Mouse (Mus musculus) spleen, postnatal 14 days (tissue): ENCODE data around the gene Sgsm2.
A peak's percentile ranks its signal among the peaks of the same experiment; 100 is the strongest.

Experiments
- DNase-seq, 2 experiments: peaks; one replicate each; pipeline ENCODE4 v3.0.0; 2021 to 2022; ENCODE audit warnings: low spot score in 2 of 2

Gene Sgsm2

DNA sequence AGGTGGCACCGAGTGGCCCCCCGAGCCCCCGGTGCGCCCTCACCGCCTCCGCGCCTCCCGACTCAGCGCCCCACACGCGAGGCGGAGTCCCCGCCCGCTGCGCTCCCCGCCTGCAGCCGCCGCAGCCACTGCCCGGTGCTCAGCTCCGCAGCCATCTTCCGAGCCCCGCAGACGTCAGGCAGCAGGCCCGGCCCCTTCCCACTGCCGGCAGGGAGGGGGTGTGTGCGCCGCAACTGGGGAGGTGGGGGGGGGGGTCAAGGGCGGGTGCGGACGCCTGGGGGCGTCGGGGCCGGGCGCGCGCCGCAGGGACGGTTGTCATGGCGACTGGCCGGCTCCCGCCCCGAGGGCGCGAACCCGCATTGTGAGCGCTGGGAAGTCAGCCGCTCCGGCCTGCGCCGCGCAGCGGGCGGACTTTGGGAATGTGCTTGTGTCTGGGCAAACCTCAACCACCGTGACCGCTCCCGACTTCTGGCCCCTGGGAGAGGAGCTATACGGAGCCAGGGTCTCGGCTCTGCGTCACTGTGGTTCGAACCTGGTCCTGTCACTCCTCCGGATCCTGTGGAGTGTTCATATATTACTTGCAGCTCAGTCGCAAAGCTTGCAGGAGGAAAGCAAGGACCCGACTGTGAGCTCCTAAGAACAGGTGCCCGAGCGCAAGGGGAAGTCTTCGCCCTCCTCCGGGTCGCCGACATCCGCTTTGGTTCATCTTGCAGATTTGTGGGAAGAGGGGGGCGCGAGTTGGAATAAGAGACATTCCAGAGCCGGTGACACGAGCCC, at the start of gene Sgsm2:
Sgsm2 (minus strand) TSS at position 160 of the 777 bp plus-strand sequence.
- peak; percentile 35 to 41 for DNase-seq

DNA sequence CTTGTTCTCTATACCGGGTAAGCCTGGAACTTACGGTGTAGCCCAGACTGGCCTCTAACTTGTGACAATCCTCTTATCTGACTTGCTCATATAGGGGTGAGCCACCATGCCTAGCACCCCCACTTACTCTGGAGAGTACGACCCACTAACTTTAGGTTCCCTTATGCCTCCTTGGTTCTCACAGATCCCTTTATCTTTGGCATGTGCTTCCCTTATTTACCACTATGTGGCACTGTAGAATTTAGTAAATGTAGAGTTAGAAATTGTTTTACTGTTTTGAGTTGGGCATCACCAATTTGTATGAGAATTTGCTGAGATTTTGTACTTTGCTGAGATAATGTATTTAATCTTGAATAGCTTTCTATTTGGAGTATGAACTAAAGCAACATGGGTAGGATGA, 49.5 kb upstream of the Sgsm2 start:
- no peak for DNase-seq

DNA sequence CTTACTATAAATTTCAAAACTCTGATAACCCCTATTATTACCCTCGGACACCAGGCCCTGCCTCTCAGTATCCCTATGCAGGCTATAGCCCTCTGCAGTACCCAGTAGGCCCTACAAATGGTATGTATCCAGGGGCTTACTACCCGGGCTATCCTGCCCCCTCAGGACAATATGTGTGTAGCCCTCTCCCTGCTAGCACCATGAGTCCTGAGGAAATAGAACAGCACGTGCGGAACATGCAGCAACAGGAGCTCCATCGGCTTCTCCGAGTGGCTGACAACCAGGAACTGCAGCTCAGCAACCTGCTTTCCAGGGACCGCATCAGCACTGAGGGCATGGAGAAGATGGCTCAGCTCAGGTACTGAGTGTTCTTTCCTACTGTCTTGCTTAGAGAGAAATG, 33.5 kb upstream of the Sgsm2 start:
- no peak for DNase-seq

DNA sequence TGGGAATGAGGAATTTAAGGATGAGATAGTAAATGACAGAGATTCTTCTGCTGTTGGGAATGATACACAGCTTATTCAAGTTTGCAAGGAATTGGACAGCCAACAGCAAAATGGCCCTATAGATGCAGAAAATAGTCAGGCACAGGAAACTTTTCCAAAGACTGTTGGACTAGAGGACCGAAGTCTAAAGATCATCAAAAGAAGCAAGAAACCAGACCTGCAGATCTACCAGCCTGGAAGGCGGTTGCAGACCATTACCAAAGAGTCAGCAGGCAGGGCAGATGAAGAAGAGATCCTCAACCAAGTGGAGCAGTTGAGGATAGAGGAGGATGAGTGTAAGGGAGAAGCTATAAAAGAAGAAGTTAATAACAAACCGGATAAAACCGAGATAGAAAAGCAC, 32.3 kb upstream of the Sgsm2 start:
- DNase-seq = no peak

DNA sequence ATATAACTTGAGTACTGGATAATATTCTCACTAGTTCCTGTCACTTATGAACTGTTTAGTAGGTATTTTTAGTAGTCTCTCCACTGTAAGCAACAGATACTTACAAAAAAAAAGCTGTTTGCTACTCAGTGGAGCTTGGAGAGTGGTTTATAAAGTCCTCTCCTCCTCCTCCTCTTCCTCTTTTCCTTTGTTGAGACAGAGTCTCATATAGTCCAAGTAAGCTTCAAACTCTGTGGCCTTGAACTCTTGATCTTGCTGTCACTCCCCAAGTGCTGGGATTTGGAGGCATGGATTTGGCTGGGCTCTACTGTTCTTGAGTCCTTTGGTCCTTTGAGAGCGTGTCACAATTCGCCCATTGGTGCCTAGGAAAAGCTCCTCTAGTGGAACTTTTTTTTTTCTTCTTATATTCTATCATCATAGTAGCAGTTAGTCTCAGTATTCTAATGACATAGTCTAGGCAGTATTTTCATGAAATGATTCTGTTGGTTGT, 30.4 kb upstream of the Sgsm2 start:
- no peak for DNase-seq

DNA sequence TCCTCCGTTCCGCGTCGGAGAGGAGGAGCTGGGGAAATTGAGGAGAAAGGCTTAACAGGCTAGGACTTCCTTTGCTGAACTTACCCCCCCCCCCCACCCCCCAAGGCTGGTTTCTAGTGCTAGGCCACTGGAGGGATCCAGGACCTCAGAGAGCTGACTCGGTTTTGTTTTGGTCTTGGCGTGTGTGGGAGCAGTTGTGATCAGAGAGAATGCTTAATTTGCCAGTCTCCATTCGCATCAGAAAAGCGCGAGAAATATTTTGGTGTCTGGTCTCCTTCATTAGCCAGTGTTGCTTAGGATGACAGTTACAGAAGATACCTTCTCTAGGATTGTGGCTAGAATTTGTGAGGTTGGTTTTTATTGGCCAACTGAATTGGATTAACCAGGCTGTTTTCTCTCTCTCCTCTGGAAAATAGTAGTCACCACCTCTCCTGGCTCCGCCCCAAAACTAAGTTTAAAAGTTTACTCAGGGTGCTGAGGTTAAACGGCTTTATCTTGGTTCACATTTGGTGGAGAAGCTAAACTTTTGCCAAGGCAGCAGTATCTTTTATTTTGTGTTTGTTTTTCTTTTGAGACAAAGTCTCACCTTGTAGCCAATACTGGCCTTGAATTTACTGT, 29.6 kb upstream of the Sgsm2 start:
- DNase-seq = peak; percentile 12 to 28

DNA sequence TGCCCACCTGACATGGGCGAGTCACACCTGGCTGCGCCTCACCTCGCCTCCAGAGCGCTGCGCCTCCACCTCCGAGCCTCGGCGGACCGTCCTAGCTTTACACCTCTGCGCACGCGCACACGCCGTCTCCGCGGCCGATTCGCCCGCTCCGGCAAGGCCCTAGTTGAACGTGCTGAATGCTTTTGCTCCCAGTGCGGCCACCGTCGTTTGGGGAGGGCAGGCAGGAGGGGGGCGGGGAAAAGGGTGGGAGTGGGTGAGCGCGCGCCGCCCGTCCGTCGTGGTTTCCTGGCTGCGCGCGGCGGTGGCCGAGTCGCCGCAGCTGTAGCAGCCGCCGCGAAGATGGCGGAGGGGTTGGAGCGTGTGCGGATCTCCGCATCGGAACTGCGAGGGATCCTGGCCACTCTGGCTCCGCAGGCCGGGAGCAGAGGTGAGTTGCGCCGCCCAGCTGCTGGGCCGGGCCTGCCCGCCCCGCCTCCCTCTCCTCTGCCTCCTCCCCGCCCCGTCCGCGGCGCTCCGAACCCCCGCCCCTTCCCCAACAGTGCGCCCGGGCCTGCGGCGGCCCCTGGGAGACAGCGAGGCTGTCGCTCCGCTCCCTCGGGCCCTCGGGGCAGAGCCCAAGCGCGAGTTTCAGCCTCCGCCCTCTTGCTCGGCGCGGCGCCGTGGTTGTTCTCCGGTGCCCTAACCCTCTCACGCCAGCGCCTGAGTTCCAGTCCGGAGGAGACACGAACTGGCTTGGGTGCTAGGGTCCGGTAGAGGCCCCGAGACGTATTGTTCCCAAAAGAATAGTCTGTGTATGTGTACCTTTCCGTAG, 28.9 kb upstream of the Sgsm2 start, which contains the start of the genes Smg6 and Srr:
Smg6 (plus strand) TSS at position 247 of the 811 bp plus-strand sequence.
Srr (minus strand) TSS at position 372 of the 811 bp plus-strand sequence.
- DNase-seq = peak; percentile 89 to 92

DNA sequence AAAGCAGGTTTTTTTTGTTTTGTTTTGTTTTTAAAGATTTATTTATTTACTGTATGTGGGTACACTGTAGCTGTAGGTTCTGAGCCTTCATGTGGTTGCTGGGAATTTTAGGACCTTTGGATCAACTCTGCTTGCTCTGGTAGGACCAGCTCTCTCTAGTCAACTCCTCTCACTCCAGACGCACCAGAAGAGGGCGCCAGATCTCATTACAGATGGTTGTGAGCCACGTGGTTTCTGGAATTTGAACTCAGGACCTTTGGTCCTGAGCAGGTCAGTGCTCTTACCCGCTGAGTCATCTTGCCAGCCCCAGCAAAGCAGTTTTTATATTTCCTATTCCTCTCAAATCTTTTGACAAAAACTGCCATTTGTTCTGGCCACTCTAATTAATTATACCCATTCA, 27.3 kb upstream of the Sgsm2 start:
- peak; percentile 12 to 35 for DNase-seq

DNA sequence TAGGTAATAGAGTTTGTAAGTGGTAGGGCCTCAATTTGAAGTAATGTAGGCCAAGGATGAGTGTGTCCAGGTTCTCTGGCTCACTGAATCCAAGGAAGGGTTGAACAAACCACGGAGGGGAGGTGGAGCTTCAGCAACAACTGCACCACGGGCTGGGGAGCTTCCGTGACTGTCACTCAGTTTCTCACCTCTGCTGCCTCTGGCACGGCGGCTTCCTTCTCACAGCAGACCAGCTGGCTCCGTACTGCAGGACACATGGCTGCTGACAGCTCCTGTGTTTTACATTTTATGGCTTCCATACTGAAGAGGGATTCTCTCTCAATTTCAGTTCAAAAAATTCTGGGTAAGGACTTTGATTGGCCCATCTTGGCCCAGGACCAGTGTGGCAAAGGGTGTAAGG, 22.4 kb upstream of the Sgsm2 start:
- DNase-seq = no peak

DNA sequence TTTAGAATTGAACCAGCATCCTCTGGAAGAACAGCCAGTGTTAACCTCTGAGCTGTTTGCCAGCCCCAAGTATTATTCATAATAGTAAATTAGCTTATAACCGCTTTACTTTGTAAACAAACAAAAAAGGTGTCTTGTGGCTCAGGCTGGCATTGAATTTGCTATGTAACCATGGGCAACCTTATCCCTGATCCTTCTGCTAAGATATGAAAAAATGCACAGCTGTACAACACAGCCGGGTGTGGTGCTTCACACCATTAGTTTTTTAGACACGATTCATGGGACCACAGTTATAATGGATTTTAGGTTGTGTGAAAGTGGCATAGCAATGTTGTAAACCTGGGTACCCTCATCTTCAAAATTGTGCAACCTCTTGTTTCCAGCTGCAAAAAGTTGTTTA, 15.6 kb upstream of the Sgsm2 start:
- DNase-seq = no peak

DNA sequence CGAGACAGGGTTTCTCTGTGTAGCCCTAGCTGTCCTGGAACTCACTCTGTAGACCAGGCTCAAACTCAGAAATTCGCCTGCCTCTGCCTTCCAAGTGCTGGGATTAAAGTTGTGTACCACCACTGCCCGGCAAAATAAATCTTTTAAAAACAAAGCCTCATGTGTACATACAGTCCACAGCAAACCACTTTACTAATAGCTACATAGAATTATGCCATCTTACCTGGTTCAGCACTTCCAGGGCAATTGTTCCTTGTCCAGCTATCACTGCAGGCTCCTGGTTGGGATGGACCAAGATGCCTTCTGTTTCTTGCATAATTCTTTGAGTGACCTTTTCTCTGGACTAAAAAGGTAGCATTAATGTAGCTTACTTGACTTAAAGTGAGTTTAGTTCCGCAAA, 13.1 kb upstream of the Sgsm2 start:
- DNase-seq = no peak

DNA sequence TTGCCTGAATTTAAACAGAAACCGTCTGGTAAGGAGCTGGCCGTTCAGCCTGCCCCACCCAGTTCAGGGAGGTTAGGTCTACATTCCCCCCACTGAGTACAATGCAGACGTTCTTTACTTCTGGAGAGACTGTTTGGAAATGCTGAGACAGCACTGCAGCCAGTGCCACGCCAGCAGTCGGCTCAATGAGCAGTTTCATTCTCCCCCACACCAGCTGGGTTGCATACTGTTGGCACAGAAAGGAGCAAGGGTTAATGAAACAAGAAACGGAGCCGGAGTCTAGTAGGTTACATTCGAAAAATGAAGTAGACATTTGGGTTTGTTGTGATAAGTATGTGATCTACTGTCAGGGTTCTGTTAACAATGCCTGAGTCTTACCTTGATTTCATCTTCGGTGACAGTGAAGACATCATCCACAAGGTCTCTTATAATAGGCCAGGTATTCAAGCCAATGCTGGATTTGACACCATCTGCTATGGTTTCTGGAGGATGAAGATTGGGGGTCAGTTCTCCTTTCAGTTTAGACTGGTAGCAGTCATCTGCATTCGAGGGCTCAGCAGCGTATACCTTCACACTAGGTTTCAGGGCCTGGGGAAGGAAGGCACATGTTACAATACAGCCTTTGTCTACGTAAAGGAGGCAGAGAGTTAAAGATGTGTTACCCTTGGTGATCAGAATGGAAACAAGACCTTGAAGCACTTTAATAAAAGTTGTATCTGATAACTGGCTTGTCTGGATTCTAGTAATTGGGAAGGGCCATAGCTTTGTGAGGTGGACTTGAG, 11.9 kb upstream of the Sgsm2 start:
- no peak for DNase-seq

DNA sequence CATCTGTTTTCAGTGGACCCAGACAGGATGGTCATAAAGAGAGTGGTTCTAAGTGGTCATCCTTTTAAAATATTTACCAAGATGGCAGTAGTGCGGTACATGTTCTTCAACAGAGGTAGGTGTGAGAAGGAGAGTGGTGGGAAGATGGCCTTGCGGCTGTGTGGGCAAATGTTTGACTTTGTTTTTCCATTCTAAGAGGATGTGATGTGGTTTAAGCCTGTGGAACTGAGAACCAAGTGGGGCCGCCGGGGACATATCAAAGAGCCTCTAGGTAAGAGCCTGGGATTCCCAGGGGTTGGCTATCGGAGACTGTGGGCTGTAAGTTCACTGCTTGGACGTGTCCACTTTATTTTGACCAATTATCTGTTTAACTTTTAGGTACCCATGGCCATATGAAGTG, 11.0 kb upstream of the Sgsm2 start:
- no peak for DNase-seq

DNA sequence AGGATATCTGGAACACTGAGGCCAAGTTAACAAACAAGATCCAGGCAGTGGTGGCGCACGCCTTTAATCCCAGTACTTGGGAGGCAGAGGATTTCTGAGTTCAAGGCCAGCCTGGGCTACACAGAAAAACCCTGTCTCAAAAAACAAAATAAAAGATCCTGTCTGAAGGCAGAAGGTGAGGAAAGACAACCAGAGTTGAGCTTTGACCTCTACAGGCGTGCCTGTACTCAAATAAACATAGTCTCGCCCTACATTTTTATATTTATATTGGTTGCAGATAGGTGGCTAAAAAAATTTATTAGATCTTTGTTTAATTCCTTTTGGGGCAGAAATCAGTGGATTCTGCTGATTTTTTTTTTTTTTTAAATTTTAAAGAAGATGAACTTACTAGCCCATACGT, 5.6 kb upstream of the Sgsm2 start:
- no peak for DNase-seq

DNA sequence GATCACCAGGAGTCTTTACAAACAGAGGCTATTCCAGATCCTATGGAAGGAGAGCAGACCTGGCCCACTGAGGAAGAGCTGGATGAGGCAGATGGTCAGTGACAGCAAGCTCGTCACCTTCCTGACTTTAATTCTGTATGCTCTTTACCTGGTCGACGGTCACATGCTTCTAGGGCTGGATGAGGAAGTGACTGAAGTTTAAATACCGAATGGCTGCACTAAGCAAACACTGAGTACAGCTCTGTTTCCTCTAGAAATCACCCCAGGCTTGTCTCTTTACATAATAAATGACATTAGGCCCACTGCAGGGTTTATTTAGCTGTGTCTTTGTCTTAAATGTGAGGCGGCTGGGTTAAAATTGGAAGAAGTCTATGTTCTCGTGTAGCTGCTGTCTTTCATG, 4.7 kb upstream of the Sgsm2 start:
- no peak for DNase-seq

DNA sequence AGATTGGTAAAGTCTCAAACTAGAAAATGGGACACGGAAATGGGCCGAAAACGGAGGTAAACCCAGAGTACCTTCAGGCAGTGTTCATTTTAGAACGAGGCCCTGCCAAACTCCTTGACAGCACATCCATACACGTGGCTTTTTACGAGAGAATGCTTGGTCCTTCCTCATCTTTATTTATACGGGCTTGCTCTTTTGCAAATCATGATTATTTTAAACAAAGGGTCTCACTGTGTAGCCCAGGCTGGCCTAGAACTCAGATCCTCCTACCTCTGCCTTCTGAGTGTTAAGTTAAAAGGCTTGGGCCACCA, 1.6 kb upstream of the Sgsm2 start:
- DNase-seq = no peak

DNA sequence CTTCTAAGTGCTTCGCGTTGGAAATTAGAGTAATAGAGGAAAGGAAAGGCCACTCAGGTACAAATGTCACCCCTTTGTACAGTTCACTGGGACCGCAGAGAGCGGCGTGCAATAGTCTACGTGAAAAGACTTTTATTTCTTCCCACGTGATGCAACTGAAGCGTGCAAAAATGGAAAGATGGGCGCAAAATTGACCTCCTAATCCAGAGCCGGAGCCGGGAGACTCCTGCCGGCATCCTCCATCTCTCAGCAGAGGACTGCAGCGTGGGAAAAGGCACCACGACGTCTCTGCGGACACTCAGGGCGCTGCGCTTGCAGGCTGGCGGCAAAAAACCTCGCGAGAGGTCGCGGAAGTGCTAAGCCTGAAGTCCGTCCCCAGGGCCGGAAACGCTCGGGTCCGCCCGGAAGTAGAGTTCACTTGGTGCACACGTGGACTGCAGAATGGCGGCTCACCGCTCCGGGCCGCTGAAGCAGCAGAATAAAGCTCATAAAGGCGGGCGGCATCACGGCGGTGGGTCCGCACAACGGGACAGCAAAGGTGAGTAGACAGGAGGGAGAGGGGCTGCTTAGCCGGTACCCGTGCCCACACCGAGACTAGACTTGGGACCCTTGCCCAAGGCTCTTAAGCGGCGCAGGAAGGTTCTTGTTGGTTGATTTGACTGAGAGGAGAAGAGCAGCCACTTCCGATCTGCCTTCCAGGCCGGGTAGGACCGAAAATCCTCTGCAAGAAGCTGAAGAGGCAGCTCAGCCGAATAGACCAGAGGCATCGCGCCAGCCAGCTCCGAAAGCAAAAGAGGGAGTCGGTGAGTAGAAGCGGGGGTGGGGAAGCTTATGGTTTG, 1.0 kb upstream of the Sgsm2 start, which contains the start of gene Tsr1:
Tsr1 (plus strand) TSS at position 394 of the 839 bp plus-strand sequence.
- DNase-seq = peak; percentile 76 to 83

DNA sequence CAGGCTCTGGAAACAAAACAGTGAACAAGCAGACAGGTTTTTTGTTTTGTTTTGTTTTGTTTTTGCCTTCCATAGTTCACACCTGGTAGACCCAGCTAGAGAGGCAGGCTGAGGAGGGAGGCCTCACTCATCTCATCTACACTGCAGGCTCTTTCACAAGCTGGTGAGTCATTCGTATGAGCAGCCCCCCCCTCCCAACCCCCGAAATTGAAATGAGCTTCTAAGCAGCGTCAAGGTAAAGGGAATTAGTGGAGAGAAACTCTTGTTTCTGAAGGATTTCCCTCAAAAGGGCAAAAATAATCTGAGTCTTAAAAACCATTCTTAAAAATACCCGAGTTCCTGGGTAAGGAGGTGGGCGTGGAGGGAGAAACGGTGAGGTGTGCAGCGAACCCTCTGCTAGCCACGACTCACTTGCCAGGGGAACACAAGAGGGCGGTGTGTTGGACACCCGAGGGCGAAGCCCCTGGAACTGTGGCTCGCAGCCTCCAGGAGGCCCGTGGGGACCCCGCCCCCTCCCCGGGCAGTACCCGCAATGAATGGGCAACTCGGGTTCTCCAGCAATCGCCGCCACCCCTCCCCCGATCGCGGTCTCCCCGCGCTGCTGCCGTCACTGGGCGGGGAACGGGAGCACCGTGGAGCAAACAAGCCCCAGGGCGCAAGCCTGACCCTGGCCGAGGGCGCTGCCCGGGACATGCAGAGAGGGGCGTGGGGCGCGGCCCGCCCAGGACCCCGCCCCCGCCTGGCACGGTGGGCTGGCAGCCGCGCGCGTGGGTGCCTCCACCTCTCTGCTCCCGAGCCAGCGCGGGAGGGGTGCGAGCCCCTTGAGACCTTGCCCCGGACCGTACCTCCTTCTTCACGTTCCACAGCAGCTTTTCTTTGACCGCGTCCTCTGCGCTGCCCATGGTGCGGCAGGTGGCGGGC, 620 bp downstream of the Sgsm2 start:
- peak; percentile 16 to 36 for DNase-seq

DNA sequence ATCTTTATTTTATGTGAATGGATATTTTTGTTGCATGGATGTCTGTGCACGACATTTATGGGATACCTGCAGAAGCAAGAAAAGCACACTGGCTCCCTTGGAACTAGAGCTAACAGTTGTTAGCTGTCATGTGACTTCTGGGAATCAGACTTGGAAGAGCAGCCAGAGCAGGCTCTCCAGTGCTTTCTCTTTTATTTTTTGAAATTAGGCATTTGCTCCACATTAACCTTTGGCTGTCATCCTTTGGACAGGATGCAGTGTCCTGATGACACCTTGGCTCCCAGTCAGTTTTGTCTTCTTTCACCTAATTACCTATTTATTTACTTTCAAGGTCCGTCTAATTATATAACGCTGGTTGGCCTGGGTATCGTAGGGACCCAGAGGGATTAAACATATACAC, 2.2 kb downstream of the Sgsm2 start:
- no peak for DNase-seq

DNA sequence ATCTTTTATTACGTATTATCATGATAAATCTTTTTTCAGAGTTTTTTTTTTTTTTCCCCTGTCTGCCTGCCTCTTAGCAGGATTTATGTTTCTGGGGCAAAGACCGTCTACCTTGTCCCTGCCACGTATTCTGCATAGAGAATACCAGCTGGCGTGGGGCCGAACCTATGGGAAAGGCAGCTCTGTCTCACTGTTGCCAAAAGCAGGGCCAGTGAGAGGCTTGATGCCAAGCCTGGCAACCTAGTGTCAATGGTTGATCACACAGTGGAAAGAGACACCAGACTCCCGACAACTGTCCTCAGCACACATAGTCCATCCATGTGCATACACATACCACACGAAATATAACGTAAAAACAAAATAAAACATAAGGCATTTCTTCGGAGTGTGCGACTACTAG, 13.8 kb downstream of the Sgsm2 start:
- DNase-seq = no peak
